Comparison of ENCODE assay signal across 28 mouse cellular contexts in genomic region chr5:92717666-92718360, GRCm38 (mm10). TPM values are rescaled to one million over a fixed set of nuclear protein-coding genes. Genes with fewer than 3 reads are reported as not detected.
DNase-seq lines count a peak whose midpoint lies in the region; ATAC-seq and TF ChIP-seq lines count a peak whose summit lies in the region.
"Had no signal": no experiment of that assay in that cellular context is flagged by ENCODE, and none has a peak within 500 bp of the region (broad histone marks: within the 10 kb centered on the region; RNA-seq: fewer than 3 reads in every experiment).

No protein-coding gene starts in this region.

- H3K9me3 ChIP-seq in forebrain, embryonic 11.5 days (ENCODE audit: control insufficient read depth, low read length) = no peaks in the 10 kb centered on the region
- no peaks in the 10 kb centered on the region for H3K9me3 ChIP-seq in forebrain, postnatal 0 days (ENCODE audit: low read length)
- no peaks in the 10 kb centered on the region for H3K9me3 ChIP-seq in kidney, embryonic 16.5 days (ENCODE audit: low read length)
- H3K9me3 ChIP-seq in lung, embryonic 15.5 days = no peaks in the 10 kb centered on the region
- no peaks in the 10 kb centered on the region for H3K9me3 ChIP-seq in embryonic facial prominence, embryonic 10.5 days
- H3K9me3 ChIP-seq: heart, embryonic 15.5 days; hindbrain, embryonic 12.5 days; intestine, embryonic 15.5 days; kidney, embryonic 15.5 days; liver, embryonic 12.5 days; midbrain, embryonic 13.5 days; neural tube, embryonic 13.5 days had no signal

- peak; percentile 14 for DNase-seq in forebrain, embryonic 11.5 days (ENCODE audit: low spot score)
- no peak for DNase-seq in forebrain, postnatal 0 days
- DNase-seq in kidney, postnatal 36 days = peak; percentile 28 to 29
- peak; percentile 63 for DNase-seq in lung, postnatal 25 days (ENCODE audit: low spot score)
- DNase-seq in heart, postnatal 14 days = no peak
- no peak for DNase-seq in embryonic facial prominence, embryonic 10.5 days (ENCODE audit: low spot score)
- DNase-seq: adrenal gland, postnatal 10 days; cerebellum, adult 8-10 months; cerebellum, postnatal 25 days; gastrocnemius, postnatal 36 days; heart, postnatal 36 days; layer of hippocampus, adult 9-11 months; lung, embryonic 14.5 days; right cerebral cortex, postnatal 4 days had no signal

- no peak overlapping the region for H3K4me2 ChIP-seq in forebrain, embryonic 11.5 days (ENCODE audit: low read depth, low read length, severe bottlenecking)
- no peak overlapping the region for H3K4me2 ChIP-seq in forebrain, postnatal 0 days (ENCODE audit: low read depth)
- no peak overlapping the region for H3K4me2 ChIP-seq in kidney, embryonic 16.5 days (replicated peaks; ENCODE audit: low read depth, low read length)
- H3K4me2 ChIP-seq in lung, embryonic 15.5 days = no peak overlapping the region
- H3K4me2 ChIP-seq: heart, embryonic 15.5 days; hindbrain, embryonic 12.5 days; intestine, embryonic 15.5 days; kidney, embryonic 15.5 days; liver, embryonic 12.5 days; lung, embryonic 14.5 days; midbrain, embryonic 13.5 days; neural tube, embryonic 13.5 days had no signal

- no peak overlapping the region for H3K9ac ChIP-seq in forebrain, embryonic 11.5 days (ENCODE audit: low read length)
- H3K9ac ChIP-seq in forebrain, postnatal 0 days = no peak overlapping the region
- no peak overlapping the region for H3K9ac ChIP-seq in kidney, embryonic 16.5 days (replicated peaks; ENCODE audit: low read length)
- H3K9ac ChIP-seq in lung, embryonic 15.5 days = no peak overlapping the region
- H3K9ac ChIP-seq: heart, embryonic 15.5 days; hindbrain, embryonic 12.5 days; intestine, embryonic 15.5 days; kidney, embryonic 15.5 days; liver, embryonic 12.5 days; lung, embryonic 14.5 days; midbrain, embryonic 13.5 days; neural tube, embryonic 13.5 days had no signal

- H3K4me3 ChIP-seq in forebrain, embryonic 11.5 days (ENCODE audit: low read depth, low read length) = no peak overlapping the region
- H3K4me3 ChIP-seq in forebrain, postnatal 0 days (ENCODE audit: low read depth, low read length) = no peak overlapping the region
- no peak overlapping the region for H3K4me3 ChIP-seq in kidney, embryonic 16.5 days (ENCODE audit: low read length)
- no peak overlapping the region for H3K4me3 ChIP-seq in lung, embryonic 15.5 days
- no peak overlapping the region for H3K4me3 ChIP-seq in embryonic facial prominence, embryonic 10.5 days
- H3K4me3 ChIP-seq: heart, embryonic 15.5 days; hindbrain, embryonic 12.5 days; intestine, embryonic 15.5 days; kidney, embryonic 15.5 days; liver, embryonic 12.5 days; midbrain, embryonic 13.5 days; neural tube, embryonic 13.5 days had no signal

- WGBS in forebrain, embryonic 11.5 days = 85% methylated on average over 3 of the region's 3 CpGs
- WGBS in forebrain, postnatal 0 days = 86% methylated on average over 3 of the region's 3 CpGs
- 56% methylated on average over 3 of the region's 3 CpGs for WGBS in kidney, embryonic 16.5 days
- WGBS in lung, embryonic 15.5 days = 43% methylated on average over 3 of the region's 3 CpGs
- WGBS in embryonic facial prominence, embryonic 10.5 days = 74% methylated on average over 3 of the region's 3 CpGs

- no peaks in the 10 kb centered on the region for H3K27me3 ChIP-seq in forebrain, embryonic 11.5 days (ENCODE audit: control insufficient read depth, insufficient read depth, low read length)
- no peaks in the 10 kb centered on the region for H3K27me3 ChIP-seq in forebrain, postnatal 0 days (ENCODE audit: insufficient read depth, low read length)
- H3K27me3 ChIP-seq in kidney, embryonic 16.5 days (ENCODE audit: insufficient read depth, low read length) = no peaks in the 10 kb centered on the region
- H3K27me3 ChIP-seq in lung, embryonic 15.5 days = no peaks in the 10 kb centered on the region
- no peaks in the 10 kb centered on the region for H3K27me3 ChIP-seq in embryonic facial prominence, embryonic 10.5 days (replicated peaks; ENCODE audit: low read depth, poor library complexity, severe bottlenecking)
- H3K27me3 ChIP-seq: CH12.LX; heart, embryonic 15.5 days; hindbrain, embryonic 12.5 days; intestine, embryonic 15.5 days; kidney, embryonic 15.5 days; liver, embryonic 12.5 days; midbrain, embryonic 13.5 days; neural tube, embryonic 13.5 days had no signal

- H3K27ac ChIP-seq in forebrain, embryonic 11.5 days (ENCODE audit: low read depth, low read length) = no peak overlapping the region
- H3K27ac ChIP-seq in forebrain, postnatal 0 days (ENCODE audit: low read depth, low read length) = no peak overlapping the region
- H3K27ac ChIP-seq in kidney, embryonic 16.5 days (ENCODE audit: low read length) = no peak overlapping the region
- H3K27ac ChIP-seq in lung, embryonic 15.5 days = peak overlapping the region; percentile 12; the same call in 1 of the 2 replicates
- no peak overlapping the region for H3K27ac ChIP-seq in embryonic facial prominence, embryonic 10.5 days (replicated peaks)
- H3K27ac ChIP-seq: heart, embryonic 15.5 days; hindbrain, embryonic 12.5 days; hindbrain, postnatal 0 days; intestine, embryonic 15.5 days; kidney, embryonic 15.5 days; liver, embryonic 12.5 days; midbrain, embryonic 13.5 days; neural tube, embryonic 13.5 days had no signal

- ATAC-seq in forebrain, embryonic 11.5 days (replicated peaks; ENCODE audit: low FRiP score) = no peak
- no peak for ATAC-seq in forebrain, postnatal 0 days
- ATAC-seq in kidney, embryonic 16.5 days (ENCODE audit: low FRiP score, low TSS enrichment) = no peak
- ATAC-seq in lung, embryonic 15.5 days (ENCODE audit: borderline replicate concordance, extremely low read depth, low FRiP score, low TSS enrichment) = no peak
- ATAC-seq: activated CD4-positive, CD25-positive, alpha-beta regulatory T cell, adult 4 months; forebrain, embryonic 14.5 days; hindbrain, postnatal 0 days; intestine, embryonic 15.5 days; liver, embryonic 12.5 days; midbrain, embryonic 13.5 days had no signal

- intact Hi-C loops in heart, postnatal 14 days (cut with DNase I) = no loop called here

- TF ChIP-seq CTCF in forebrain, postnatal 0 days (IDR thresholded peaks at IDR 0.05; ENCODE audit: low read depth) = no peak

- no peaks in the 10 kb centered on the region for H3K36me3 ChIP-seq in forebrain, embryonic 11.5 days (ENCODE audit: control insufficient read depth, insufficient read depth, low read length)
- H3K36me3 ChIP-seq in forebrain, postnatal 0 days (ENCODE audit: insufficient read depth) = no peaks in the 10 kb centered on the region
- no peaks in the 10 kb centered on the region for H3K36me3 ChIP-seq in kidney, embryonic 16.5 days (ENCODE audit: insufficient read depth, low read length)
- no peaks in the 10 kb centered on the region for H3K36me3 ChIP-seq in lung, embryonic 15.5 days
- no peaks in the 10 kb centered on the region for H3K36me3 ChIP-seq in embryonic facial prominence, embryonic 10.5 days (replicated peaks)
- H3K36me3 ChIP-seq: heart, embryonic 15.5 days; hindbrain, embryonic 12.5 days; intestine, embryonic 15.5 days; kidney, embryonic 15.5 days; liver, embryonic 12.5 days; midbrain, embryonic 13.5 days; neural tube, embryonic 13.5 days had no signal

- H3K4me1 ChIP-seq in forebrain, embryonic 11.5 days (replicated peaks; ENCODE audit: control insufficient read depth, insufficient read depth, low read length) = no peaks in the 10 kb centered on the region; the same call in 1 of the 2 replicates
- H3K4me1 ChIP-seq in forebrain, postnatal 0 days (ENCODE audit: insufficient read depth) = no peaks in the 10 kb centered on the region
- H3K4me1 ChIP-seq in kidney, embryonic 16.5 days (ENCODE audit: insufficient read depth, low read length) = no peaks in the 10 kb centered on the region
- no peaks in the 10 kb centered on the region for H3K4me1 ChIP-seq in lung, embryonic 15.5 days
- H3K4me1 ChIP-seq in embryonic facial prominence, embryonic 10.5 days = peaks cover 22% of the 10 kb centered on the region
- H3K4me1 ChIP-seq: hindbrain, embryonic 12.5 days; intestine, embryonic 15.5 days; kidney, embryonic 15.5 days; liver, embryonic 12.5 days; midbrain, embryonic 13.5 days had no signal

RNA-seq across cellular contexts. Expression of gene Shroom3, which starts 34.6 kb away (rescaled TPM):
- 12.2 and 15.2 TPM in 2 replicates for polyA plus RNA-seq in forebrain, embryonic 11.5 days (2014; fragmentation: Nextera tagmentation; extraction: Ambion mirVana)
- total RNA-seq in forebrain, postnatal 0 days (2014; rRNA removed) = 2.6 and 5.8 TPM in 2 replicates
- polyA plus RNA-seq in forebrain, postnatal 0 days (2015; fragmentation: Nextera tagmentation; extraction: Ambion mirVana) = 0.24 and 0.91 TPM in 2 replicates
- 8.1 and 8.3 TPM in 2 replicates for polyA plus RNA-seq in kidney, embryonic 16.5 days (2015; fragmentation: Nextera tagmentation; extraction: Ambion mirVana)
- polyA plus RNA-seq in lung, embryonic 15.5 days (2015; fragmentation: Nextera tagmentation; extraction: Ambion mirVana) = 5.3 and 5.4 TPM in 2 replicates
- total RNA-seq in heart, postnatal 14 days (2021) = 10 to 100 TPM; 33.4 to 37.7 TPM
- polyA plus RNA-seq in embryonic facial prominence, embryonic 10.5 days (2016; fragmentation: Nextera tagmentation; extraction: Ambion mirVana) = 4.5 and 4.8 TPM in 2 replicates
- polyA plus RNA-seq: activated CD4-positive, CD25-positive, alpha-beta regulatory T cell, adult 4 months had no signal

RNA-seq across cellular contexts. Expression of gene Ccdc158, which starts 42.7 kb away (rescaled TPM):
- 1.0 and 1.2 TPM in 2 replicates for polyA plus RNA-seq in forebrain, embryonic 11.5 days (2014; fragmentation: Nextera tagmentation; extraction: Ambion mirVana)
- 0.62 and 1.3 TPM in 2 replicates for total RNA-seq in forebrain, postnatal 0 days (2014; rRNA removed)
- polyA plus RNA-seq in forebrain, postnatal 0 days (2015; fragmentation: Nextera tagmentation; extraction: Ambion mirVana) = 0.29 and 0.39 TPM in 2 replicates
- polyA plus RNA-seq in kidney, embryonic 16.5 days (2015; fragmentation: Nextera tagmentation; extraction: Ambion mirVana) = 1.0 and 1.1 TPM in 2 replicates
- 2.1 and 2.5 TPM in 2 replicates for polyA plus RNA-seq in lung, embryonic 15.5 days (2015; fragmentation: Nextera tagmentation; extraction: Ambion mirVana)
- not detected for total RNA-seq in heart, postnatal 14 days (2021)
- 0.54 and 0.92 TPM in 2 replicates for polyA plus RNA-seq in embryonic facial prominence, embryonic 10.5 days (2016; fragmentation: Nextera tagmentation; extraction: Ambion mirVana)
- total RNA-seq: CH12.LX; heart, postnatal 36 days had no signal
- polyA plus RNA-seq: activated CD4-positive, CD25-positive, alpha-beta regulatory T cell, adult 4 months; C2C12 had no signal

Comparison
In these comparisons a context has a peak if more than half of its experiments do, and no peak if none do; other contexts are left out.
1. DNase-seq: peak in forebrain, embryonic 11.5 days (single experiment), kidney, postnatal 36 days (2 of 2) and lung, postnatal 25 days (single experiment); none in forebrain, postnatal 0 days (single experiment), heart, postnatal 14 days (0 of 2) and embryonic facial prominence, embryonic 10.5 days (single experiment).